Mouse (Mus musculus) brain, embryonic 14.5 days (tissue): ENCODE measurements at regions not wholly inside any gene's neighbourhood (a gene's known extent, or its start where the extent isn't known, plus 50 kb on each side); places are given as distances from the start of the nearest gene placed in this dataset.

Source experiments
- DNase-seq: peaks from one replicate; pipeline ENCODE4 v3.0.0-alpha.2; 2011; ENCODE audit warnings: low read depth
- CTCF ChIP-seq: fragments of 200-500 bp; IDR thresholded peaks from 2 replicates; pipeline ENCODE4 v1.5.1; 2012; ENCODE audit warnings: inconsistent platforms, mild to moderate bottlenecking, moderate library complexity, borderline replicate concordance; ENCODE audit not compliant: insufficient read depth, insufficient read length; ENCODE audit errors: extremely low read depth
- POLR2A ChIP-seq: fragments of 200-500 bp; IDR thresholded peaks from 2 replicates; pipeline ENCODE4 v1.6.1; 2012; ENCODE audit warnings: mild to moderate bottlenecking, inconsistent platforms, borderline replicate concordance; ENCODE audit not compliant: poor library complexity, insufficient read depth, insufficient read length, severe bottlenecking; ENCODE audit errors: extremely low read depth

- no peak for TF ChIP-seq CTCF
- TF ChIP-seq POLR2A, result no peak
- DNase-seq, result peak; percentile 36
These were observed 774.6 kb downstream of the Brinp1 start for GRCm38 (mm10) chr4:68179551-68179950.

- no peak for DNase-seq
These were observed 797.7 kb downstream of the Brinp1 start for GRCm38 (mm10) chr4:68156499-68156898.

GRCm38 (mm10) chr4:68148483-68149069 is 805.6 kb downstream of the Brinp1 start:
- peak; percentile 47 for DNase-seq

More at GRCm38 (mm10) chr4:68156499-68156898, 797.7 kb downstream of the Brinp1 start:
- no peak for TF ChIP-seq POLR2A
- no peak for TF ChIP-seq CTCF

GRCm38 (mm10) chr4:68128124-68128523 is 826.1 kb downstream of the Brinp1 start:
- TF ChIP-seq CTCF, result no peak
- no peak for TF ChIP-seq POLR2A
- DNase-seq, result peak; percentile 24

More at GRCm38 (mm10) chr4:68148483-68149069, 805.6 kb downstream of the Brinp1 start:
- TF ChIP-seq CTCF, result no peak
- no peak for TF ChIP-seq POLR2A

GRCm38 (mm10) chr4:68114502-68114901 is 839.7 kb downstream of the Brinp1 start:
- no peak for TF ChIP-seq POLR2A
- TF ChIP-seq CTCF, result no peak
- DNase-seq, result no peak

- TF ChIP-seq POLR2A (no peak), CTCF (no peak)
- DNase-seq, result no peak
These were observed 868.9 kb downstream of the Brinp1 start for GRCm38 (mm10) chr4:68085255-68085654.

GRCm38 (mm10) chr4:68056813-68057578 is 897.2 kb downstream of the Brinp1 start:
- DNase-seq, result peak; percentile 82

GRCm38 (mm10) chr4:68022891-68023303 is 931.3 kb downstream of the Brinp1 start:
- DNase-seq, result peak; percentile 93
- TF ChIP-seq POLR2A (no peak), CTCF (peak; percentile 68; the same call in 1 of the 2 replicates)

More at GRCm38 (mm10) chr4:68056813-68057578, 897.2 kb downstream of the Brinp1 start:
- TF ChIP-seq CTCF (no peak), POLR2A (no peak)

GRCm38 (mm10) chr4:68011371-68011770 is 942.8 kb downstream of the Brinp1 start:
- peak; percentile 22 for DNase-seq

GRCm38 (mm10) chr4:67994796-67995283 is 959.4 kb downstream of the Brinp1 start:
- DNase-seq, result no peak
- TF ChIP-seq POLR2A, result no peak
- no peak for TF ChIP-seq CTCF

More at GRCm38 (mm10) chr4:68011371-68011770, 942.8 kb downstream of the Brinp1 start:
- TF ChIP-seq CTCF, result no peak
- TF ChIP-seq POLR2A, result no peak

- TF ChIP-seq POLR2A (no peak), CTCF (no peak)
- DNase-seq, result no peak
These were observed 990.7 kb downstream of the Brinp1 start for GRCm38 (mm10) chr4:67963456-67963855.

GRCm38 (mm10) chr4:67948000-67948399 is 1006.2 kb downstream of the Brinp1 start:
- DNase-seq, result no peak
- TF ChIP-seq CTCF (no peak), POLR2A (no peak)

GRCm38 (mm10) chr4:67932481-67932880 is 1021.7 kb downstream of the Brinp1 start:
- TF ChIP-seq CTCF, result no peak
- DNase-seq, result no peak
